Mouse (Mus musculus): Measurements from ENCODE around the gene Fto.

Gene Fto

DNA sequence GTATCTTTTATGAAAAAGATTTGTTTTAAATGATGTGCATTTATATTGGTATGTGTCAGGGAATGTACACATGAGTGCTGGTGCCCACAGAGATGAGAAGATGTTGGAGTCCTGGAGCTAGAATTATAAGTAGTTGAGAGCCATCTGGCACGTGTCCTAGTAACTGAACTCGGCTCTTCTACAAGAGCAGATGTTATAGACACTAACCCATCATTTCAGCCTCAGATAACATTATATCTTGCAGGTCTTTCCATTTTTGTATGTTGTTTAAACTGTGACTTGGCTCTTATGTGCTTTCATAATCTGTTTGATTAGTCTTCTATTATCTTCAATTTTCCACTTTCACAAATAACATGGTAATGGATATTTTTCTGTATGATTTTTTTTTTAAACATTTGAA lies 186.0 kb downstream of the Fto start:
- no peak for DNase-seq (ENCODE audit: low read depth)

DNA sequence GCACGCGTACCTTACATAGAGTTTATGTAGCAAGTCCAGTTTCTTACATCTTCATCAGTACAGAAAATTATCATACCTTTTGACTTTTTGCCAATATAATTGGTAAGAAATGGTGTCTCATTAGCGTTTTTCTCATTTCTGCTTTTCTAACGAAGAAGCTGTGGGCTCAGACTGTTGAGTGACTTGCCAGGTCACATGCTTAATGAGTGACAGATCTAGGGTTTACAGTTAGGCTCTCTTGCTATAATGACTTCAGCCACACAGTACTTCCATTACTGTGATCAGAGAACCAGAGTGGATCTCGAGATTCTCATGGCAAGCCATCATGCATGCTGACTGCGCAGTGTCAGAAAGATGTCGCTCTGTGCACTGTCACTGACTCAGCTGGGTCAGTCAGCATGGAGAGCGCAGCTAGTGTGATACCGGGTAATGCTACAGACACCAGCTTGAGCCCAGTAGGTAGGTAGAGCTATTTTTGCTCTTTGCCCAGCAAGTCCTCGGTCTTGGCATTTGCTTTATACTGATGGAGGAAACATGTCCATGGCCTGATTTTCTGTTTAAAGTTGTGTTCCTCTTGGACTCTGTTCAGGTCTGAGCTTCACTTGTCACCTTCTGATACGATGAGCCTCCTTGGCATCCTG lies 188.8 kb downstream of the Fto start:
- no peak for DNase-seq (ENCODE audit: low read depth)

DNA sequence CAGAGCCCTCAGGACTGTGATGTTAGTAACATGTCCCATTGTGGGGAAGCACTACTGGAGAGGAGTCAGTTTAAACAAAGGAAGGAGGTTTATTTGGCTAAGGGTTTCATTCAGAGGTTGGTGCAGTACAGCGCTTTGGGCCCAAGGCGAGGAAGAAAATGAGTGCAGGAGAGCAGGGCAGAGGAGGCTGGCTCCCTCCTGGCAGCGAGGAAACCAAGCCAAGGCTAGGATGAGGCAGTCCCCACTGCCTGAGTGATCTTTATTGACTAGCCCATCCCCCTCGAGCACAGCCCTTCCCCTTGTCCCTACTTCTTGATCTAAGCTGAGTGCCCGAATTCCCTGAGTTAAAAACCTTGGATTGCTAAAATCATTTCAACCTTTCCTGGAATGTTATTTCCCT lies 189.5 kb downstream of the Fto start:
- DNase-seq (ENCODE audit: low read depth): no peak

DNA sequence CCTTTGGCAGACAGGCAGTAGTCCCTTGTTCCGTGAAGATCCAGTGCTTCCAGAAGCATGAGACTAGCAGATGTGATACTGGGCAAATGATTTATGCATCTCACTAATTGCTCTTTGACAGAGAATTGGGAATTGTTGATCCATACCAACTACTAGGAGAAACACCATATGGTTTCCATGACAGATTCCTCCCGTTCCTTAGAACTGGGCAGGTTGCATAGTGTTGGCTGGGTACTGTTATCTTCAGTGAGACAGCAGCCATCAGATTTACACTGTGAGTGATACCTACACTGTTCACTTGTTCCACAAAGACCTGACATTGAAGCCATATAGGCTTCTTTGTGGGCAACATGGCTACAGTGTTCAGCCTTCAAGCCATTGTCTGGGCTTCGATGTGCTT lies 191.0 kb downstream of the Fto start:
- DNase-seq (ENCODE audit: low read depth): no peak

DNA sequence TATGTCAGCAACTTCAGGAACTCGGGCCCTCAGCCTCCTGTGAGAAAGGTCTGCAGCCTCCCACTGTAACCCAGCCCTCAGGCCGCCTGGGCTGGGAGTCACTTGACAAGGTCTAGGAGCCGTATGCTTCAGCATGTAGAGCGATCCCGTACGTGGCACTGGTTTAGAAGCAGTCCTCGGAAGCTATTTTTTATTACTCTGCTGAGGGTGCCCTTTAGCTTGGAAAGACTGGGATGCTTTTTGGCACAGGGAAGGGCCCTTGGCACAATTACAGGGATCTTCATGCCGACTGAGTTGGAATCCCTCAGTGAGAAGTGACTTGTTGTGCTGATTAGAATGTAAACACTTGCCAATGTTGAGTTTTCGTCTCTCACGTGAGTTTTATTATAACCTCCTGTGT lies 191.6 kb downstream of the Fto start:
- DNase-seq (ENCODE audit: low read depth): peak; percentile 59

DNA sequence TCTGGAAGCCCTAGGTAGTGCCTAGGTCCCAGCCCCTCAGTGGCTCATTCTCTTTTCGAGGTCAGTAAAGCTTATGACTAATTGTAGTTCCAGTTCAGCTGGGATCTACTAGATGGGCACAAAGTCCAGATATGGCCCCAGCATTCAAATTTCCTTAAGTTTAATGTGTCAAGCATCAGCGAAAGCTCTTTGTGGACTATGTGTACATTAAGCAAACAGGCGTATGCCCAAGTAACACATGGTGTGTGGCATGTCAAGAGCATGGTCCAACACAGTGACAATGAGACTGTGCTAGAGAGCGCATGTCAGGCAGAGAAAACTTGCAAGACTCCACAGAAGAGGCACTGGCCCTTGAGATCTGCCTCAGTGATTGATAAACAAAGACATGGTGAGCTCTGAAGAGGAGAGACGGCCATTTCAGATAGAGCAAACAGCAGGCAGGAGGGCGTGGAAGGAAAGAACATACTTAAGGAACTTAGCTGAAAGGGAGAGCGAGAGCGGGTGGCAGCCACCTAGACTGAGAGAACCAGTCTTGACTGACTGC lies 192.2 kb downstream of the Fto start:
- DNase-seq (ENCODE audit: low read depth): no peak

DNA sequence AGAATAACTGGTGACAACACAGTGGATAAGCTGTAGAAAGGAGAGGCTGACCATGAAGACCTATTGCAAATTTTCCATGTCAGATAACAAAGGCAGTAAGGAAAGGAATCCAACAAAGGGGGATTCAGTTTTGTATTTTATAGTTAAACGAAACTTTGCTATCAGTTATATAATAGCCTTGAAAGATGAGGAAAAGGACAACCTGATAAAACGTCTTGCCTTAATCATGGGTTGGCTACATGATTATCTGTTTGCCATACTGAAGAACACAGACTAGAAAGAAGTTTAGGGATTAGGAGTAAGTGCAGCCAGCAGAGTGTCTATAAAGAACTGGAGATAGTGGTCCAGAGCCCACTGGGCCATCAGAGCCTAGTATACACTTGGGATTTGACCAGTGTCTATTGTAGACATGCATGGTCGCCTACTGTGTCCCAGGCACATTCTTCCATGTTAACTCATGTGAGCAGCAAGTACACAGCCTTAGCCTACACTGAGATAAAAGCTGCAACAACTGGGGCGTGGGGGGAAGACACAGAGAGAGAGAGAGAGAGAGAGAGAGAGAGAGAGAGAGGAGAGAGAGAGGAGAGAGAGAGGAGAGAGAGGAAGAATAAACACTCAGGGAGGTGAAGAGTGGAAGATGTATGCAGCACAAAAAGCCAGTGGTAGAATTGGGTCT lies 192.8 kb downstream of the Fto start:
- no peak for DNase-seq (ENCODE audit: low read depth)

DNA sequence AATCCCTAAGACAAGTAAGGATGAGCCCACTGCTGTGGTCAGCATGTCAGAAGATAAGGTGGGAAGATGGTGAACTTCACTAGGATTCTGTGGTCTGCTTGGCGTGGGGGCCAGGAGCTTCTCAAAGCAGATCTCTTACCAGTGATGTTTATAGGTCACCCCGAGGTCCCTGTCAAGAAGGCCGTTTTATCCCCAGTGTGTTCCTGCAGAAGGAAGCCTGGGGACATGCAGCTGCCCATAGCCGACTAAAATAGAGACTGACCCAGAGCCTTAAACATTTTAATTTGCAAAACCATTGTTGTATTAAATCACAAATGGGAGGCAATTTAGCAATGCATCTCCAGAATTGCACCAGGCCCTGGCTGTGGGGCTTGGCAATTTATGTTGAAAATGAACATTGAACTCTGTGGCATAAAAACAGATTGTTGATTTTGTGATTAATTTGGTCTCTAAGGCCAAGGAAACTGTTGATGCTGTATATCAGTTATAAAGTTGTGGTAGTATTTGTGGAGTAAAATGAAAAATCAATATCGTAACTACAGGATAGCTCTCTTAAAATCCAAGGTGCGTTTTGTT lies 193.4 kb downstream of the Fto start:
- no peak for DNase-seq (ENCODE audit: low read depth)

DNA sequence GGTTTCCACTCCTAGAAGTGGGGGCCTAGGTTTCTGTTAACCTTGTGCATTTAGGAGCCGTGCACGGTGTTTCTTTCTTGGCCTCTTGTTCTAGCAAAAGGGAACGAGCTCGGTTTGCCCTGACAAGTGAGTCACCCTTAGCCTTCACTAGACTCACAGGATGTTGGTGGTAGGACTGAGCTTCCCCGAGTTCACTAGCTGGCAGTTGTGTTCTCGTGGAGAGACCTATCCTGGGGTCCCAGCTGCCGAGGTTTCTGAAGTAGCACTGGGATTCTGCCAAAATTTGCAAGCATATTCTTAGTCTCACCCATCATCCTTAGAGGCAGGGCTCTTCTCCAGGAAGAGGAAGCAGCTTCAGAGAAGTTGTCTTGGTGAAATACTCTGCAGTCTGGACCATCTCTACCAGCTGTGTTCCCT lies 194.4 kb downstream of the Fto start:
- peak; percentile 9 for DNase-seq (ENCODE audit: low read depth)

DNA sequence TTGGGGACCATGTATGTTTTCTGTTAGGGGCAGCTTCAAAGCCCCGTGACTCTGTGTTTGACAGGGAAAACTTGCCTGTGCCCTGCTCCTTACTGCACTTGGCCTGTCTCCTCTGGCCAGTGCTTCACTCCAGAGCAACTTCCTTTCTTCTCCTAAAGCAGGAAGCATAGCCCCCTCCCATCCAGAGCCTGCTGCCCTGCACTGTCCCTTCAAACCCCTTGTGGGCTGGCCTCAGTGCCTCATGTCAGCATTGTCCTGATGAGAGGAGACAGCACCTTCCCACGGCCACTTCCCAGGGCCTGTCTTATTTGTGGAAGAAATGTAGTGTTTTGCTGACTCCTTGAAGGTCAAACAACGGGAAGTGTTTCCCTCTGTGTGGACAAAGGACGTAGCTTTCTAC lies 195.0 kb downstream of the Fto start:
- DNase-seq (ENCODE audit: low read depth): no peak

DNA sequence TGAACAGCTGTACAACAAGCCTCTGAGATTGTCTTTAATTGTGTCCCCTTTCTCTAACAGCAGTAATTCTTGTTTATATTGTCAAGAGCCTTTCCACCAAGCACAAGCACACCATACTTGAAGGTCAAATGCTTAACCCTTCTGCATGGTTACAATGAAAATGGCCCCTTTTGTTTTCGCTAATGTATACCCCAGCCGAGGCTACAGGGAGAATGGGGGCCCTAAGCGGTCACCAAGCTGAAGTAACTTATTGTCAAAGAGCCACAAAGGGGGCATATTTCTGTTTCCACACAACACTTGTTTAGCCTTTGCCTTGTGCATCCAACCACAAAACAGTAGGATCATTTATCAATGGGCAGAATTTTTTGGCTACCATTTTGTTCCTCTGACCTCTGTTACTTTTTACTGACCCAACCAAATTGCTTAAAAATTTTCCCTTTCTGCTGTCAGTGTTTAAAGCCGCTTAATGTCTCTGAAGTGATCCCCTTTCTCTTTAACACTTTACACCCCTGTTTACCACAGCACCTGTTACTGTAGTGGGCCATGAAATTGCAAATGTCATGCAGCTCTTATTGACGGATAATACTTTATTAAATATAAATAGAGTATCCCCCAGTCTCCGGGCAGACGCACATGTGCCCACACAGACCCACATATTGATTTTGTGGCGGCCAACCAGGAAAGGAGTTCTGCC lies 196.0 kb downstream of the Fto start:
- DNase-seq (ENCODE audit: low read depth): no peak

DNA sequence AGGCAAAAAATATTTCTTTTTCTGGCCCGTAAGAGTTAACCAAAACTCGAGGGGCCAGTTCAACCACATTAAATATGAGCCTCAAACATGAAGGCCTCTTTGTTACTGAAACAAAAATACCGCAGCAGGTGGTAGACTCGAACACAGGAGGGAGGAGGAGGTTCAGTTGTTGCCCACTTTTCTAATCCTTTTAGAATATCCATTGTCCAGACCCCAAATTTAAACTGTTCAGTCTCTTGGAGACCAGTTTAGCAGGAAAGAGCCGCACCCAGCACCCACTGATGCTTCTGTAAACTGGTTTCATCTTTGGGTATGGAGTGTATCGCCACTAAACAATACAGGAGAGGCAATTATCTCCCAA lies 196.6 kb downstream of the Fto start:
- no peak for DNase-seq (ENCODE audit: low read depth)

DNA sequence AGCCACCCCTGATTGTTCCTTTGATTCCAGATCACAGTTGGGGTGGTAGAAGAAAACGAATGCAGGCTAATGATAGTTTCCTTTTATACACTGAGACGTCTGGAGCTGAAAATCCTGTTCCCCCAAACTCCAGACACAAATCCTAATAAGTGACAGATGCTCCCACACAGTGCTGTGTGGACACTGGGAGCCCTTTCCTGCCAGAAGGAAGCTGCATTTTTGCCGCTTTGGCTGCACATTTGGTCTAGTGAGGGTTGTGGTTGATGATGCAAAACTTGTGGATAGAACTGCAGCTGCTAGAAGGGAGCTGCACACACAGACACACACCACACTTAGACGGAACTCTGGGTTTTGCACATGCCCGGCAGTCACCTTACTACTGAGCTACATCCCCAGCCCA lies 197.4 kb downstream of the Fto start:
- DNase-seq (ENCODE audit: low read depth): no peak

DNA sequence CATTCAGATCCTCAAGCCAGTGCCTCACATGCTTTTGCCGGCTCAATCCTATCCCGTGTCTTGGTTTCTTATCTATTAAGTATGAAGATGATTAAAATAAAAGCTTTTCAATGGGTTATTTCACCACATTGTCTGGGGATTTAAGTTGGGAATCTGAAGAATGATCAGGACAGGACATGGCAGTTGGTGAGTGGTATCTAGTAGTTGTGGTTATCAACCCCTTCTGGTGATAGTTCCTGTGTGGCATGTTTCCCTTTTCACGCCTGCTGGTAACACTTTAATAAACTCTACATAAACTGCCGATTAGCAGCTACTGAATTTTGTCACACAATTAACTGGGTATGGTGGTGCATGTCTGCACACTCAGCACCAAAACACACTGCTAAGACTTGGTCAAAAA lies 198.6 kb downstream of the Fto start:
- DNase-seq (ENCODE audit: low read depth): no peak

DNA sequence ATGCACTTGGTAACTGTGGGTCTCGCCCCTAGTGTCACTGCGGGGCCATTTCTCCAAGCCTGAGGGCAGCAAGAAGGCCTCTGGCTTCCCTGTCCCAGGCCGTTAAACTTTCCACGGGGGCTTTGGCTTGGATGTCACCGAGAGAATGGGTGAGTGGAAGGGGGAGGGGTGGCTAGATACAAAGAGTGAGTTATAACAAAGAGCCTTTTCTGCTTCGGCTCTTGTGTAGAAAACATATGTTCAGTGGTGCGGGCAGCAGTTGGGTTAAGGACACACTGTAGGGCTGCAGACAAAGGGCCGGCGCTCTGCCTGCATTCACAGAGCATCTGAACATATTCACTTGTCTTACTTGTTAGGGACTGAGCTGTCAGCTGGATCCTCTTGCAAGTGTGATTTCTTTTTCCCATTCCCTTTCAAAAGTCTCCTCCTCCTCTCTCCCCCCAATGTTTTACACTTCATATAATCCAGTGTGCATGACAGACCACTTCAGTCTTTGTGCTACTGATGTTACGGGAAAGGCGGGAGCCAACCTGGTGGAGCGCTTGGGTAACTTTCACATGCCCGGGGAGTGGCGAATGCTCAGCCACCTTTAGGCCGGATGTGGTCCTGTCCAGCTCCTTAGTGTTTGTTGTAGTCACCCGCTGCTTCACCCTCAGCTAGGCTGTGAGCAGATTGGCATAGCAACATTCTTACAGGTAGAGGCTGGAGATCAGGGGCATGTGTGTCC lies 201.6 kb downstream of the Fto start:
- no peak for DNase-seq (ENCODE audit: low read depth)

DNA sequence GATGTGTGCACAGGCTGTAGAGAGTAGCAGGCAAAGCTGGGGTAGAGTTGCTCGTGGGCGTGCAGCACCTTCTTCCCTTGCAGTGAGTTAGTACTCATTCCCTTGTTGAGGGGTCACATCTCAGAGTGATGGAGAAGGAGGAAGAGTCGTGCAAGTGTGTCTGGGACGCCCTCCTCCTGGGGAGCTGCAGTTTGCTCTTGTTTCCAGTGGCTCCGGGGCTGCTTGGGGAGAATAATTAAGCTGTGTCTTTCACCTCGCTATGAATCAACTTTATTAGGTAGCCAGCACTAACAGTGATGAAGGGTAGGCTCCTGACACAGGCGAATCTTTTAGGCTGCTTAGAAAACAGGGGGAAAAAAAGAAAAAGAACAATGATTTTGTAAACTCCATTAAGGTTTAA lies 203.1 kb downstream of the Fto start:
- no peak for DNase-seq (ENCODE audit: low read depth)

DNA sequence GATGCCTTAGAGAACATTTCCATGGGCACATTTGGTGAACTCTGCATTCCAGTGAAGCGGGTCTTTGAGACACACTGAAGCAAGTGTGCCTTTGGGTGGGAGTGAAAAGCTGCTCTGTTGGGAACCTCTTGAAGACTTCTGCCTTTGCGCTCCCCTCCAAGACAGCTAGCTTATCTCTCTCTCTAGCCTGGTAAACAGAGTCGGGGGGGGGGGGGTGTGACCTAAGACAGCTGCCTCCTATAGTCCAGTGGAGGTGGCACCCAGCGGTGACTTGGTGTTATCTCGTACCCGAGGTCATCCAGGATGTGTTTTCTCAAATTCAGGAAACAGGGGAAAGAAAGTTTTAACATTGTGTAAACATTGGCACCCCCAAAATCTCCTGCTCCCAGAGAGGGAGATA lies 204.8 kb downstream of the Fto start:
- DNase-seq (ENCODE audit: low read depth): no peak

DNA sequence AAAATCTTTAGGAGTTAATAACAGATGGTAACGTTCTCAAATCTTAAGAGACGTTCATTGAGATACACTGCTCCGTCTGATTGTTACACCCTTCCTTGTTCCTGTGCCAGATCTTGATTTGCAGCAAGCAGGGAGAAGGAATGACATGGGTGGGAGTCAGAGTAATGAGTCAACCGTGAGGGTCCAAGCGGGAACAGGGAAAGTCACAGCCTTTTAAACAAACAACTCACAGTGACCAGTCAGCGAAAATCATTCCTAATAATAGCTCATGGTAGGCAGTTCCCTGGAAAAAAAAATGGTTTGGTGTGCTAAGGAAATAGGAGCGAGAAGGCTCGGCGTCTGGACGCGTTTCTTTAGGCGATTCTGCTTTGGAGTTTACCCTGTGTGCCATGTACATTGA lies 208.9 kb downstream of the Fto start:
- DNase-seq (ENCODE audit: low read depth): no peak

DNA sequence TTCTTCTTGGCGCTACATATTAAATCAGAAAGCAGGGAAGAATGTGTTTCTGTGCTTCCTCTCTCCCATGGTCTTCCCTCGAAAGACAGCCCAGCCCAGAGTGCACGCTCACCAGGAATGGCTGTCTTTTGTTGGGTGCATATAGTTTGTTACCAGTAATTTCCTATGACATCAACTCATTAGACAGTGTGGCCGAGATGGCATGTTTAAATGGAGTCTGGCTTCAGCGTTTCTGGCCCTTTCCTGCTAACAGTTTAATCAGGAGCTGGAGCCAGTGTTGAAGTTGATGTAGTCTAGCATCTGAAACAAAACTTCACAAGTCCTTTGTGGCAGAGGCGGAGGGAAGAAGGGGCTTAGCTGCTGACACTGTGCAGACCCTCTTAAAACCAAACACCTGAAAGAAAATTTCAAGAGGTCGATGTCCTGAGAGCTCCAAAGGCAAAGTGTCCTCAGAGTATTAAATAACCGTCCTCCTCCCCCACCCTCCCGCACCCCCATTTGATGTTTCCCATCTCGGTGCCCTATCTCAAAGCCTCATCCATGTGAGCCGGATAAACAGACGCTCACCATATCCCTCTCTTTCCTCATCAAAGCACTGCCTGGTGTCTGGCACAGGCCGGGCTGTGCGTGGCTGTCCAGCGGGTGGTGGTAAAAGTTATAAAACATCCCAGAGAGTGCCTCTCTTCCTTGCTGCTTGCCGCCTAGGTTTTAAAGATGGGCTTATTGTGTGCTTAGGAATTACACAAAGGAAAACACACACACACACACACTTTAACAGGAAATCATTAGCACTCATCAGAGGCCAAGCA lies 210.9 kb downstream of the Fto start:
- DNase-seq (ENCODE audit: low read depth): no peak

DNA sequence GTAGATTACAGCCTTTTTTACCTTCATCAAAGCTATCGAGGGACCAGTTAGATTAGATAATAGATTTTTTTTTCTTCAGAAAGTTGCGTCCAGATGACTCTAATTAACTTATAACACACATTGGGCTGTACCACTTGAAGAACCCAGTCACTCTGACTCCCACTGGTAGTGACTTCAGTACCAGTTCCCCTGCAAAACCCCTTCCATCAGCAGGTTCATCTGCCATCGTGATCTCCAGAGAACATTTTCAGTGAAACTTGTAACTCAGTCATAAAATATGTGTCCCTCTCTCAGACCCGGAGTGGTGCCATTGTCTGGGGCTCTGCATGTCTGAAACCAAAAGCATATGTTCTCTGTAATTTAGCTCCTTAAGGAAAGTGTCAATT lies 211.5 kb downstream of the Fto start:
- DNase-seq (ENCODE audit: low read depth): no peak

DNA sequence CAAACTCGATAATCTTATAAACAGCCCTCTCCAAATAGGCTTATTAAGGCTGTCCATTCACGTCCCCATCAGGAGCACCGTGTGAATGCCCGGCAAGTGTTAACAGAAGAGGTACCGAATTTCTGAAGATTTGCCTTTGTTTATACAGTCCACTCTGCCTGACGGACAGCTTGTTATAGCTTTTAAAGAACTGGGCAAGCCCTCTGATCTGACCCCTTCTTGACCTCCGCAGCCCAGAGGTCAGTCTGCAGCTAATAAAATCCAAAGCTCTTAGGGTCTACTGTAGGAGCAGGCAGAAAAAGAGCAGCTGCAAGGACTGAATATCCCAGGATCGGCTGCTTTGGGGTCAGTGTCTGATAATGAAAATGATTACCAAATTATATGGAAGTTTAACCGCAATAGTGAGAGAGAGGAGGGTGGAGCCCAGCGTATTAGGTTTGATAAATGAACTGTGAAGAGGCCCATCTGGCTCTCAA lies 212.1 kb downstream of the Fto start:
- DNase-seq (ENCODE audit: low read depth): no peak
